In genomic region chr6:135026232-135026631, GRCm38 (mm10) we compare ENCODE assay signal across 9 mouse cellular contexts. TPM values are rescaled to one million over a fixed set of nuclear protein-coding genes. Genes with fewer than 3 reads are reported as not detected.
DNase-seq lines count a peak whose midpoint lies in the region; ATAC-seq lines count a peak whose summit lies in the region.
"Had no signal": no experiment of that assay in that cellular context is flagged by ENCODE, and none has a peak within 500 bp of the region (broad histone marks: within the 10 kb centered on the region; RNA-seq: fewer than 3 reads in every experiment).

No protein-coding gene starts in this region.

- H3K4me2 ChIP-seq in embryonic facial prominence, embryonic 11.5 days (ENCODE audit: low read depth, low read length), result no peak overlapping the region
- no peak overlapping the region for H3K4me2 ChIP-seq in forebrain, embryonic 16.5 days (ENCODE audit: low read length)

- H3K9me3 ChIP-seq in embryonic facial prominence, embryonic 11.5 days (replicated peaks; ENCODE audit: control insufficient read depth, low read length), result no peaks in the 10 kb centered on the region
- no peaks in the 10 kb centered on the region for H3K9me3 ChIP-seq in embryonic facial prominence, embryonic 10.5 days
- H3K9me3 ChIP-seq in forebrain, embryonic 16.5 days (ENCODE audit: control insufficient read depth, low read length), result no peaks in the 10 kb centered on the region

- no peak overlapping the region for H3K9ac ChIP-seq in embryonic facial prominence, embryonic 11.5 days (replicated peaks; ENCODE audit: low read length)
- no peak overlapping the region for H3K9ac ChIP-seq in forebrain, embryonic 16.5 days (replicated peaks; ENCODE audit: low read depth, low read length)

- no peak overlapping the region for H3K4me3 ChIP-seq in embryonic facial prominence, embryonic 11.5 days (ENCODE audit: low read depth, low read length)
- no peak overlapping the region for H3K4me3 ChIP-seq in embryonic facial prominence, embryonic 10.5 days
- no peak overlapping the region for H3K4me3 ChIP-seq in forebrain, embryonic 16.5 days (replicated peaks; ENCODE audit: low read length)

- 18% methylated on average over 3 of the region's 3 CpGs for WGBS in embryonic facial prominence, embryonic 11.5 days
- WGBS in embryonic facial prominence, embryonic 10.5 days, result 8% methylated on average over 3 of the region's 3 CpGs
- WGBS in forebrain, embryonic 16.5 days, result 11% methylated on average over 3 of the region's 3 CpGs

- no peaks in the 10 kb centered on the region for H3K4me1 ChIP-seq in embryonic facial prominence, embryonic 11.5 days (ENCODE audit: control insufficient read depth, insufficient read depth, low read length)
- H3K4me1 ChIP-seq in embryonic facial prominence, embryonic 10.5 days, result no peaks in the 10 kb centered on the region
- H3K4me1 ChIP-seq in forebrain, embryonic 16.5 days (replicated peaks; ENCODE audit: control insufficient read depth, insufficient read depth, low read length), result no peaks in the 10 kb centered on the region

- H3K36me3 ChIP-seq in embryonic facial prominence, embryonic 11.5 days (replicated peaks; ENCODE audit: control insufficient read depth, insufficient read depth, low read depth, low read length), result peaks cover 9% of the 10 kb centered on the region
- H3K36me3 ChIP-seq in embryonic facial prominence, embryonic 10.5 days (replicated peaks), result peaks cover 44% of the 10 kb centered on the region
- peaks cover 23% of the 10 kb centered on the region for H3K36me3 ChIP-seq in forebrain, embryonic 16.5 days (ENCODE audit: control insufficient read depth, insufficient read depth)

- H3K27ac ChIP-seq in embryonic facial prominence, embryonic 11.5 days (replicated peaks; ENCODE audit: low read depth, low read length), result no peak overlapping the region
- H3K27ac ChIP-seq in embryonic facial prominence, embryonic 10.5 days (replicated peaks), result no peak overlapping the region
- no peak overlapping the region for H3K27ac ChIP-seq in forebrain, embryonic 16.5 days (ENCODE audit: low read length)
- H3K27ac ChIP-seq: macrophage had no signal

- DNase-seq in embryonic facial prominence, embryonic 11.5 days (ENCODE audit: low spot score), result peak; percentile 36
- no peak for DNase-seq in embryonic facial prominence, embryonic 10.5 days (ENCODE audit: low spot score)
- DNase-seq in thymus, postnatal 0 days (ENCODE audit: low spot score), result peak; percentile 58
- no peak for DNase-seq in thymus, postnatal 36 days
- DNase-seq in kidney, postnatal 4 days, result peak; percentile 18 to 38
- DNase-seq in gastrocnemius, adult 8-10 months (ENCODE audit: low spot score in 2 of 2), result no peak

- 0 out of 2 replicates have a peak, but pooled peaks have one; percentile 53 for ATAC-seq in embryonic facial prominence, embryonic 11.5 days (replicated peaks; ENCODE audit: insufficient number of reproducible peaks, low FRiP score, low TSS enrichment, low read depth)
- ATAC-seq in forebrain, embryonic 16.5 days, result peak; percentile 64
- ATAC-seq in monocyte, adult 5-6 weeks (replicated peaks; ENCODE audit: insufficient number of reproducible peaks, low FRiP score, low TSS enrichment, poor library complexity, severe bottlenecking), result 0 out of 2 replicates have a peak, but pooled peaks have one; percentile 36

- no peaks in the 10 kb centered on the region for H3K27me3 ChIP-seq in embryonic facial prominence, embryonic 11.5 days (ENCODE audit: control insufficient read depth, insufficient read depth, low read length)
- H3K27me3 ChIP-seq in embryonic facial prominence, embryonic 10.5 days (replicated peaks; ENCODE audit: low read depth, poor library complexity, severe bottlenecking), result no peaks in the 10 kb centered on the region
- no peaks in the 10 kb centered on the region for H3K27me3 ChIP-seq in forebrain, embryonic 16.5 days (replicated peaks; ENCODE audit: control insufficient read depth, insufficient read depth, low read length)

RNA-seq across cellular contexts. Expression of gene Ddx47, which starts 14.8 kb away (rescaled TPM):
- 116 and 125 TPM in 2 replicates for polyA plus RNA-seq in embryonic facial prominence, embryonic 11.5 days (2014; fragmentation: Nextera tagmentation; extraction: Ambion mirVana)
- polyA plus RNA-seq in embryonic facial prominence, embryonic 10.5 days (2016; fragmentation: Nextera tagmentation; extraction: Ambion mirVana), result 113 and 117 TPM in 2 replicates
- polyA plus RNA-seq in thymus, postnatal 0 days (2015; fragmentation: Nextera tagmentation; extraction: Ambion mirVana), result 117 and 122 TPM in 2 replicates
- polyA plus RNA-seq in forebrain, embryonic 16.5 days (2015; fragmentation: Nextera tagmentation; extraction: Ambion mirVana), result 90.4 and 96.9 TPM in 2 replicates
- total RNA-seq in monocyte, adult 5-6 weeks (2017), result 104 to 152 TPM (median 151 TPM) in 3 replicates
- 10 to 100 TPM; 23.7 to 25.3 (median 24.7) TPM for total RNA-seq in gastrocnemius, adult 8-10 months (2022)

RNA-seq across cellular contexts. Expression of gene Gprc5a, which starts 39.2 kb away (rescaled TPM):
- 2.0 and 2.3 TPM in 2 replicates for polyA plus RNA-seq in embryonic facial prominence, embryonic 11.5 days (2014; fragmentation: Nextera tagmentation; extraction: Ambion mirVana)
- polyA plus RNA-seq in embryonic facial prominence, embryonic 10.5 days (2016; fragmentation: Nextera tagmentation; extraction: Ambion mirVana), result 2.5 and 2.8 TPM in 2 replicates
- 3.7 and 4.6 TPM in 2 replicates for polyA plus RNA-seq in thymus, postnatal 0 days (2015; fragmentation: Nextera tagmentation; extraction: Ambion mirVana)
- polyA plus RNA-seq in forebrain, embryonic 16.5 days (2015; fragmentation: Nextera tagmentation; extraction: Ambion mirVana), result 0.37 and 0.81 TPM in 2 replicates
- 0.67 to 1.6 TPM (median 0.85 TPM) in 3 replicates for total RNA-seq in monocyte, adult 5-6 weeks (2017)
- total RNA-seq in gastrocnemius, adult 8-10 months (2022), result under 1 TPM; 0.13 to 0.73 (median 0.27) TPM

RNA-seq across cellular contexts. Expression of gene Apold1, which starts 44.7 kb away (rescaled TPM):
- 3.6 and 4.1 TPM in 2 replicates for polyA plus RNA-seq in embryonic facial prominence, embryonic 11.5 days (2014; fragmentation: Nextera tagmentation; extraction: Ambion mirVana)
- 2.6 and 2.7 TPM in 2 replicates for polyA plus RNA-seq in embryonic facial prominence, embryonic 10.5 days (2016; fragmentation: Nextera tagmentation; extraction: Ambion mirVana)
- polyA plus RNA-seq in thymus, postnatal 0 days (2015; fragmentation: Nextera tagmentation; extraction: Ambion mirVana), result 3.2 and 4.4 TPM in 2 replicates
- polyA plus RNA-seq in forebrain, embryonic 16.5 days (2015; fragmentation: Nextera tagmentation; extraction: Ambion mirVana), result 4.2 and 4.8 TPM in 2 replicates
- total RNA-seq in monocyte, adult 5-6 weeks (2017), result 0.32 to 0.49 TPM (median 0.38 TPM) in 3 replicates
- 1 to 10 TPM; 1.0 to 1.7 (median 1.4) TPM for total RNA-seq in gastrocnemius, adult 8-10 months (2022)

Comparison
In these comparisons a context has a peak if more than half of its experiments do, and no peak if none do; other contexts are left out.
1. DNase-seq: peak in embryonic facial prominence, embryonic 11.5 days (single experiment), thymus, postnatal 0 days (single experiment) and kidney, postnatal 4 days (2 of 2); none in embryonic facial prominence, embryonic 10.5 days (single experiment), thymus, postnatal 36 days (0 of 2) and gastrocnemius, adult 8-10 months (0 of 2).
2. Peak in every context shown above with its lines, with median percentiles within 50 percentile points of each other: ATAC-seq.